23 mouse cellular contexts compared by ENCODE assay signal in genomic region chr6:41178019-41178418, GRCm38 (mm10).
DNase-seq lines count a peak whose midpoint lies in the region; ATAC-seq lines count a peak whose summit lies in the region.
"Had no signal": no experiment of that assay in that cellular context is flagged by ENCODE, and none has a peak within 500 bp of the region (broad histone marks: within the 10 kb centered on the region; RNA-seq: fewer than 3 reads in every experiment).

No protein-coding gene starts in this region.

- no peak overlapping the region for H3K4me2 ChIP-seq in liver, embryonic 12.5 days
- H3K4me2 ChIP-seq in liver, embryonic 16.5 days (ENCODE audit: low read depth, low read length) = no peak overlapping the region
- H3K4me2 ChIP-seq: embryonic facial prominence, embryonic 15.5 days; heart, embryonic 12.5 days had no signal

- H3K36me3 ChIP-seq in liver, embryonic 12.5 days = no peaks in the 10 kb centered on the region
- H3K36me3 ChIP-seq in liver, embryonic 16.5 days (ENCODE audit: control insufficient read depth, insufficient read depth) = no peaks in the 10 kb centered on the region
- H3K36me3 ChIP-seq: embryonic facial prominence, embryonic 15.5 days; forebrain, embryonic 10.5 days; heart, embryonic 12.5 days; hindbrain, embryonic 10.5 days had no signal

- ATAC-seq in CD4-positive, CD25-positive, alpha-beta regulatory T cell, adult 4 months = no peak
- peak; percentile 72; the same call in 1 of the 2 replicates for ATAC-seq in liver, embryonic 12.5 days
- ATAC-seq in liver, embryonic 16.5 days (ENCODE audit: low read depth) = peak; percentile 60
- ATAC-seq: forebrain, embryonic 14.5 days had no signal

- no peak overlapping the region for H3K9ac ChIP-seq in liver, embryonic 12.5 days
- H3K9ac ChIP-seq in liver, embryonic 16.5 days (ENCODE audit: low read depth, low read length) = no peak overlapping the region
- H3K9ac ChIP-seq: embryonic facial prominence, embryonic 15.5 days; heart, embryonic 12.5 days had no signal

- peak; percentile 29 for DNase-seq in CD4-positive, CD25-positive, alpha-beta regulatory T cell, adult 2 months (ENCODE audit: low read depth, low spot score)
- DNase-seq in CD4-positive helper T cell, adult 2 months (ENCODE audit: low read depth, low spot score) = peak; percentile 16
- no peak for DNase-seq in ovary, postnatal 36 days (ENCODE audit: low spot score)
- no peak for DNase-seq in spleen, postnatal 36 days (ENCODE audit: low spot score in 2 of 2)
- no peak for DNase-seq in urinary bladder, postnatal 4 days (ENCODE audit: low spot score in 2 of 2)
- DNase-seq: adrenal gland, adult 8-10 months; adrenal gland, postnatal 36 days; B cell, adult 2 months; cerebellum, adult 11 months; cerebellum, adult 8-10 months; cerebellum, postnatal 14 days; embryo, embryonic 11 days; gastrocnemius, adult 2 months; gastrocnemius, postnatal 25 days had no signal

- 46% methylated on average over 2 of the region's 2 CpGs for WGBS in liver, embryonic 12.5 days (ENCODE audit: insufficient replicate concordance)
- 54% methylated on average over 2 of the region's 2 CpGs for WGBS in liver, embryonic 16.5 days (ENCODE audit: insufficient replicate concordance)

- no peaks in the 10 kb centered on the region for H3K27me3 ChIP-seq in liver, embryonic 12.5 days (replicated peaks)
- H3K27me3 ChIP-seq in liver, embryonic 16.5 days (ENCODE audit: control insufficient read depth, insufficient read depth, low read depth, low read length) = no peaks in the 10 kb centered on the region
- H3K27me3 ChIP-seq: embryonic facial prominence, embryonic 15.5 days; heart, embryonic 12.5 days had no signal

- no peak overlapping the region for H3K4me3 ChIP-seq in liver, embryonic 12.5 days
- no peak overlapping the region for H3K4me3 ChIP-seq in liver, embryonic 16.5 days (ENCODE audit: low read depth, low read length)
- H3K4me3 ChIP-seq: embryonic facial prominence, embryonic 15.5 days; erythroblast, embryonic 14.5 days; forebrain, embryonic 10.5 days; gastrocnemius, adult 2 months; heart, embryonic 12.5 days; hindbrain, embryonic 10.5 days had no signal

- no peak overlapping the region for H3K27ac ChIP-seq in liver, embryonic 12.5 days
- peak overlapping the region; percentile 10; the same call in 1 of the 2 replicates for H3K27ac ChIP-seq in liver, embryonic 16.5 days (ENCODE audit: low read length)
- H3K27ac ChIP-seq: embryonic facial prominence, embryonic 15.5 days; forebrain, embryonic 10.5 days; gastrocnemius, adult 2 months; hindbrain, embryonic 10.5 days had no signal

- H3K9me3 ChIP-seq in liver, embryonic 12.5 days (replicated peaks) = no peaks in the 10 kb centered on the region
- no peaks in the 10 kb centered on the region for H3K9me3 ChIP-seq in liver, embryonic 16.5 days (replicated peaks; ENCODE audit: control insufficient read depth, low read length)
- H3K9me3 ChIP-seq: embryonic facial prominence, embryonic 15.5 days; forebrain, embryonic 10.5 days; heart, embryonic 12.5 days; hindbrain, embryonic 10.5 days had no signal

- peaks cover 23% of the 10 kb centered on the region for H3K4me1 ChIP-seq in liver, embryonic 12.5 days
- peaks cover 5% of the 10 kb centered on the region for H3K4me1 ChIP-seq in liver, embryonic 16.5 days (ENCODE audit: control insufficient read depth, low read depth, low read length)
- H3K4me1 ChIP-seq: embryonic facial prominence, embryonic 15.5 days; forebrain, embryonic 10.5 days; heart, embryonic 12.5 days; hindbrain, embryonic 10.5 days had no signal

Comparison
In these comparisons a context has a peak if more than half of its experiments do, and no peak if none do; other contexts are left out.
1. DNase-seq: peak in CD4-positive, CD25-positive, alpha-beta regulatory T cell, adult 2 months (single experiment) and CD4-positive helper T cell, adult 2 months (single experiment); none in ovary, postnatal 36 days (single experiment), spleen, postnatal 36 days (0 of 2) and urinary bladder, postnatal 4 days (0 of 2).